Mouse (Mus musculus) CH12.LX (cell line): ENCODE data around the gene Avpi1. TPM values are rescaled to one million over a fixed set of nuclear protein-coding genes. Genes with fewer than 3 reads are reported as not detected.

Source experiments
- DNase-seq: peaks from one replicate; pipeline ENCODE4 v3.0.0-alpha.2; 2013; ENCODE audit errors: extremely low read depth
- H3K27ac ChIP-seq: 2 replicates; pipeline ENCODE4 v1.5.1; 2012; ENCODE audit warnings: low read depth, mild to moderate bottlenecking, control low read depth, moderate library complexity; ENCODE audit not compliant: insufficient read depth
- H3K27me3 ChIP-seq: replicated peaks from 2 replicates; pipeline ENCODE3; 2012; ENCODE audit warnings: inconsistent platforms
- H3K36me3 ChIP-seq, 2 experiments: replicated peaks in 1 of 2; 2 replicates each; pipeline versions ENCODE3 to v1.6.1; 2012; ENCODE audit warnings: inconsistent platforms in 1 of 2, low read length in 1 of 2, mild to moderate bottlenecking in 1 of 2, mixed read lengths in 1 of 2, moderate library complexity in 1 of 2; ENCODE audit not compliant: control insufficient read depth in 1 of 2, insufficient read depth in 1 of 2
- H3K4me1 ChIP-seq, 2 experiments: 2 replicates each; pipeline ENCODE4 v1.6.1; 2012; ENCODE audit warnings: inconsistent platforms in 1 of 2, moderate library complexity in 1 of 2; ENCODE audit not compliant: insufficient read depth in 2 of 2, control insufficient read depth in 1 of 2
- H3K4me2 ChIP-seq: 2 replicates; pipeline ENCODE4 v1.6.1; 2012; ENCODE audit warnings: low read depth, mild to moderate bottlenecking, control low read depth; ENCODE audit not compliant: poor library complexity, insufficient read depth, severe bottlenecking
- H3K4me3 ChIP-seq, 3 experiments: fragments of 150-350 bp in 1 of 3; sonication (generic) in 1 of 3; replicated peaks in 1 of 3; 2 replicates each; pipeline versions ENCODE3 to v1.5.1; 2011 to 2012; ENCODE audit warnings: low read depth in 2 of 3, low read length in 2 of 3, mild to moderate bottlenecking in 2 of 3, moderate library complexity in 2 of 3, control low read depth in 1 of 3, improper control_type of control experiment in 1 of 3, inconsistent platforms in 1 of 3, mixed read lengths in 1 of 3; ENCODE audit not compliant: poor library complexity in 1 of 3
- H3K79me2 ChIP-seq: replicated peaks from 2 replicates; pipeline ENCODE4 v1.6.1; 2012; ENCODE audit warnings: mild to moderate bottlenecking, moderate library complexity; ENCODE audit not compliant: control insufficient read depth, poor library complexity, insufficient read depth, severe bottlenecking; ENCODE audit errors: extremely low read depth
- H3K9ac ChIP-seq: 2 replicates; pipeline ENCODE4 v1.6.1; 2012; ENCODE audit warnings: low read depth, mild to moderate bottlenecking, control low read depth, moderate library complexity; ENCODE audit not compliant: insufficient read depth
- H3K9me3 ChIP-seq: replicated peaks from 2 replicates; pipeline ENCODE3; 2012; ENCODE audit warnings: low read length, inconsistent platforms, mixed read lengths
- BHLHE40 ChIP-seq: IDR thresholded peaks from 2 replicates; pipeline ENCODE4 v1.6.1; 2011; ENCODE audit warnings: mild to moderate bottlenecking, low read depth, low read length, improper control_type of control experiment
- ELF1 ChIP-seq: IDR thresholded peaks from 2 replicates; pipeline ENCODE4 v1.6.1; 2014; ENCODE audit warnings: low read depth, mild to moderate bottlenecking, inconsistent platforms, low read length, improper control_type of control experiment
- EP300 ChIP-seq: IDR thresholded peaks from 2 replicates; pipeline ENCODE4 v1.6.1; 2011; ENCODE audit warnings: low read length, improper control_type of control experiment
- ETS1 ChIP-seq: conservative IDR thresholded peaks from 2 replicates; pipeline ENCODE4 v1.6.1; 2012; ENCODE audit warnings: low read depth, mild to moderate bottlenecking, inconsistent platforms, low read length, improper control_type of control experiment, moderate library complexity
- GABPA ChIP-seq: IDR thresholded peaks from 2 replicates; pipeline ENCODE4 v1.6.1; 2012; ENCODE audit warnings: low read depth, low read length, improper control_type of control experiment, inconsistent platforms; ENCODE audit not compliant: insufficient replicate concordance
- IRF4 ChIP-seq: IDR thresholded peaks from 2 replicates; pipeline ENCODE4 v1.6.1; 2014; ENCODE audit warnings: low read depth, mild to moderate bottlenecking, inconsistent platforms, low read length, improper control_type of control experiment
- KAT2A ChIP-seq: IDR thresholded peaks from 2 replicates; pipeline ENCODE4 v1.6.1; 2012; ENCODE audit warnings: low read length, improper control_type of control experiment, inconsistent platforms; ENCODE audit not compliant: insufficient replicate concordance
- MAX ChIP-seq: IDR thresholded peaks from 2 replicates; pipeline ENCODE4 v1.6.1; 2011; ENCODE audit warnings: low read length, improper control_type of control experiment
- MEF2A ChIP-seq: IDR thresholded peaks from 2 replicates; pipeline ENCODE4 v1.6.1; 2014; ENCODE audit warnings: low read depth, mild to moderate bottlenecking, inconsistent platforms, low read length, improper control_type of control experiment, borderline replicate concordance
- MXI1 ChIP-seq: IDR thresholded peaks from 2 replicates; pipeline ENCODE4 v1.6.1; 2011; ENCODE audit warnings: mild to moderate bottlenecking, low read depth, low read length, improper control_type of control experiment
- NELFE ChIP-seq: IDR thresholded peaks from 2 replicates; pipeline ENCODE4 v1.6.1; 2011; ENCODE audit warnings: low read depth, low read length, improper control_type of control experiment
- NRF1 ChIP-seq: IDR thresholded peaks from 2 replicates; pipeline ENCODE4 v1.6.1; 2014; ENCODE audit warnings: low read depth, mild to moderate bottlenecking, inconsistent platforms, low read length, improper control_type of control experiment, moderate library complexity
- SIN3A ChIP-seq: IDR thresholded peaks from 2 replicates; pipeline ENCODE4 v1.6.1; 2012; ENCODE audit warnings: low read length, improper control_type of control experiment, inconsistent platforms
- ZMIZ1 ChIP-seq: IDR thresholded peaks from 2 replicates; pipeline ENCODE4 v1.6.1; 2012; ENCODE audit warnings: low read depth, mild to moderate bottlenecking, inconsistent platforms, low read length, improper control_type of control experiment
- ZNF384 ChIP-seq: IDR thresholded peaks from 2 replicates; pipeline ENCODE4 v1.6.1; 2012; ENCODE audit warnings: low read depth, low read length, improper control_type of control experiment, inconsistent platforms
- dilution Hi-C: fragments of 300-500 bp; cut with MboI; formaldehyde crosslinking; loops from 2 replicates; pipeline ENCODE4 v1.14.3; 2020; ENCODE audit warnings: low sequenced_read_pairs; ENCODE audit not compliant: extremely low pct_unique_long_range_greater_than_20kb, extremely low pct_ligation_motif_present
- in situ Hi-C: fragments of 300-500 bp; cut with MboI; formaldehyde crosslinking; loops from 3 replicates; pipeline ENCODE4 v1.14.3; 2019; ENCODE audit warnings: low sequenced_read_pairs, low pct_ligation_motif_present, low pct_unique_long_range_greater_than_20kb, mixed read lengths
- polyA plus RNA-seq: library from polyadenylated mRNA; unstranded; fragments of >175 nt; gene quantifications from 2 replicates; pipeline ENCODE4 v1.2.1, GENCODE M21; 2012; ENCODE audit warnings: low read depth; ENCODE audit not compliant: insufficient read length
- total RNA-seq, 2 experiments: library from RNA; depleted of rRNA; stranded (reverse); fragments of 300-350 nt in 1 of 2; fragments of >200 nt in 1 of 2; gene quantifications; 2 replicates each; pipeline ENCODE4 v1.2.3; 2012 to 2014

The Avpi1 gene
- total and polyA plus RNA-seq, 3 experiments = 5.9 to 9.3 (median 9.0) TPM

DNA sequence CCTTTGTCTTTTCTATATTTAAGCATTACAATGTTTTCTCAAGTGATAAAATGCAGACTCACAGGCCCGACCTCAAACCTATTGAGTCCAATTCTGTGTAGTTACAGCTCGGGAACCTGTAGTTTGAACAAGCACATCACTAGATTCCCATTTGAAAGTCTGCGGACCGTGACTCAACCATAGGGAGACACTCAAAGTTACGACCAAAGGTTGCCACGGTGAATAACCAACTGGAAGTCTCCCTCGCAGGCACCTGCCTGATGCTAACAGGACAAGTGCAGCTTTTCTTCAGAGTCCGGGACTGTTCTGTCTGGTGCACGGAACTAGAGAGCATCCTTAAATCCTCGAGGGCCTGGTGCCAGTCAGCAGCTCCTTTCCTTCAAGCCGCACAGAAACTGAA is 48.4 kb downstream of the Avpi1 start:
- H3K4me2 ChIP-seq = peak overlapping the region; percentile 54
- no peak overlapping the region for H3K4me3 ChIP-seq
- TF ChIP-seq GABPA (no peak), KAT2A (no peak), MEF2A (no peak), NRF1 (no peak), ZMIZ1 (no peak), NELFE (no peak)
- TF ChIP-seq, all 38 proteins: peak for 0
- Histone ChIP-seq H3K27ac (no peak overlapping the region), H3K36me3 (no peaks in the 10 kb centered on the region), H3K27me3 (no peaks in the 10 kb centered on the region), H3K9me3 (no peaks in the 10 kb centered on the region), H3K79me2 (no peaks in the 10 kb centered on the region), H3K4me1 (no peaks in the 10 kb centered on the region), H3K9ac (no peak overlapping the region)
- dilution Hi-C loops = no loop called here
- DNase-seq = no peak
- in situ Hi-C loops = loop anchor here (5.0 kb wide), 1 partner anchor 33 kb away; the partner anchor contains the start of gene Hoga1

DNA sequence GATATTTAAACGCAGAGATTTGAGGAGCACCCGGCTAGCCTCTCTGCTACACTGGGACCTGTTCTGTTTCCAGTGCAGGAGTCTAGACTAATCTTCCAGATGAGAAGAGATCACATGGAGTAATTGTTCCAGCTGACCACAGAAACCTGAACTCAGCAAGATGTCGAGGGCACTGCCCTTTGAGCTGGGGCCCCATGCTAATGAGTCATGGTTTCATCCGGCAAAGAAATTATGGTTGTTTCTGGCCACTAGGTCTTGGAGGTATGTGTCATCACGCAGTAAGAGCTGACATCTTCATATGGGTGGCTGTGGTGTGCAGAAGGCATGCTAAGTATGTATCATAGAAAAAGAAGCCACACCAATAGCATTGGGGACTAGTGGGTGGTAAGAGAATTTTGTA is 48.9 kb downstream of the Avpi1 start:
- Histone ChIP-seq H3K4me2 (peak overlapping the region; percentile 41; the same call in 1 of the 2 replicates), H3K36me3 (no peaks in the 10 kb centered on the region), H3K27me3 (no peaks in the 10 kb centered on the region), H3K9me3 (no peaks in the 10 kb centered on the region), H3K27ac (no peak overlapping the region), H3K9ac (0 out of 2 replicates have a peak overlapping the region, but pooled peaks have one; percentile 9), H3K4me3 (no peak overlapping the region), H3K79me2 (no peaks in the 10 kb centered on the region), H3K4me1 (no peaks in the 10 kb centered on the region)
- in situ Hi-C loops = loop anchor here (5.0 kb wide), 1 partner anchor 33 kb away; the partner anchor contains the start of gene Hoga1
- no peak for DNase-seq
- dilution Hi-C loops = no loop called here
- peak; percentile 54; the same call in 1 of the 2 replicates for TF ChIP-seq IRF4
- peak; percentile 35; the same call in 1 of the 2 replicates for TF ChIP-seq BHLHE40
- no peak for TF ChIP-seq SIN3A
- no peak for TF ChIP-seq GABPA
- TF ChIP-seq ETS1 = 0 out of 2 replicates have a peak, but pooled peaks have one; percentile 17
- 0 out of 2 replicates have a peak, but pooled peaks have one; percentile 28 for TF ChIP-seq EP300
- TF ChIP-seq MAX = no peak

DNA sequence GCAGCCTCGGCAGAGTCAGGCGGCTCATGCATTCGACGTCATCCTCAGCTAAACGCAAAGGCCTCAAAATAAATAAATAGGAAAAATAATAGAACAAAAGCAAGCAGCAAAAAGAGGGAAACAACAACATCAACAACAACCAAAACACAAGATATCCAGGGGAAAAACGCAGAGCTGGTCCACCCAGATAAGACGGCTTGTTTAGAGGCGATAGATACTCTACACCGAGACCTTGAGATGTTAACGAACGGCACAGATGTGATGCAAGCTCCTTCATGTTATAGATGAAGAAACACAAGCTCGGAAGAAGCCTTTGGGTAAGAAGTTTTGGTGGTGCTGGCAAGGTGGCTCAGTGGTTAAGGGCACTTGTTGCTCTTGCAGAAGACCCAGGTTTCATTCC is 49.9 kb downstream of the Avpi1 start:
- Histone ChIP-seq H3K4me1 (no peaks in the 10 kb centered on the region), H3K27ac (no peak overlapping the region), H3K9ac (no peak overlapping the region), H3K79me2 (no peaks in the 10 kb centered on the region), H3K36me3 (no peaks in the 10 kb centered on the region), H3K4me2 (no peak overlapping the region), H3K27me3 (no peaks in the 10 kb centered on the region), H3K4me3 (no peak overlapping the region), H3K9me3 (no peaks in the 10 kb centered on the region)
- TF ChIP-seq MXI1 = no peak
- TF ChIP-seq ELF1 = no peak
- no peak for TF ChIP-seq ZNF384
- dilution Hi-C loops = no loop called here
- in situ Hi-C loops = no loop called here
- DNase-seq = no peak
